8 mouse cellular contexts compared by ENCODE assay signal in the genomic region with DNA sequence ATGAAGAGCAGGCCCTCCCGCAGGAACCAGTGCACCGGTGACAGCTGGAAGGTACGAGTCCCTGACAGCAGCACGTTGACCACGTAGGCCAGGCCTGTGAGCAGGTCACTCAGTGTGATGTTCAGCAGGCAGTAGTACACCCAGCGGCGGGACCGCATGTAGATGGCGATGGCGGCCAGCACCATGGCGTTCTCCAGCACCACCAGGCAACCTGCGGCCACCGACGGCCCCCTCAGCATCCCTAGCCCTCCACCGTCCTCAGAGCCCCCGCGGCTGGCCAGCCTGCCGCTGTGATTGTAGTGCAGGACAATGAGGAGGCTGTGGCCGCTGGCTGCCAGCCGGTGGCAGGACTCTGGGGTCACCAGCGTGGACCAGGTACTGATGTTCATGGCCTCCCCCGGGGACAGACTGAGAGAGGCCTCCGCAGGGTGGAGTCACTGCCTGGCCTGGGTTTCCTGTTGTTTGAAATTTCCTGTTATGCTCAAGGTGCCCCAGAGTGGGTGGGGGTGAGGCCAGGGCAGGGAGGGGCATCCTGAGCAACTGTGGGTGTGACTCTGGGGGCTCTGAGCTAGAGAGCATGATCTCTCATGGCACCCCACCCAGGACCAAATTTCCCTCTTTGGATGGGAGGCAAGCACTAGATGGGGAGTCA. TPM values are rescaled to one million over a fixed set of nuclear protein-coding genes. Genes with fewer than 3 reads are reported as not detected.
DNase-seq lines count a peak whose midpoint lies in the region; ATAC-seq and TF ChIP-seq lines count a peak whose summit lies in the region.

No protein-coding gene starts in this region.

- H3K4me2 ChIP-seq in heart, embryonic 11.5 days, result no peak overlapping the region
- no peak overlapping the region for H3K4me2 ChIP-seq in intestine, embryonic 16.5 days (ENCODE audit: low read depth, low read length)
- H3K4me2 ChIP-seq in forebrain, embryonic 14.5 days (ENCODE audit: low read length), result no peak overlapping the region

- peaks cover 12% of the 10 kb centered on the region; the same call in 1 of the 2 replicates for H3K27me3 ChIP-seq in heart, embryonic 11.5 days (ENCODE audit: control insufficient read depth, insufficient read depth, low read length)
- H3K27me3 ChIP-seq in ES-Bruce4 (ENCODE audit: control insufficient read depth, insufficient read depth, low read length, poor library complexity, severe bottlenecking), result no peaks in the 10 kb centered on the region
- no peaks in the 10 kb centered on the region for H3K27me3 ChIP-seq in intestine, embryonic 16.5 days (replicated peaks; ENCODE audit: control insufficient read depth, insufficient read depth, low read length)
- peaks cover 7% of the 10 kb centered on the region; the same call in 1 of the 2 replicates for H3K27me3 ChIP-seq in forebrain, embryonic 14.5 days (replicated peaks; ENCODE audit: control insufficient read depth, insufficient read depth, low read length)

- 67% methylated on average over 23 of the region's 23 CpGs for WGBS in heart, embryonic 11.5 days (ENCODE audit: insufficient replicate concordance)
- 71% methylated on average over 23 of the region's 23 CpGs for WGBS in intestine, embryonic 16.5 days
- 78% methylated on average over 23 of the region's 23 CpGs for WGBS in forebrain, embryonic 14.5 days

- peaks cover 13% of the 10 kb centered on the region for H3K4me1 ChIP-seq in heart, embryonic 11.5 days (ENCODE audit: control insufficient read depth, insufficient read depth, low read length)
- H3K4me1 ChIP-seq in ES-Bruce4 (ENCODE audit: control insufficient read depth, insufficient read depth, low read length), result peaks cover 3% of the 10 kb centered on the region
- H3K4me1 ChIP-seq in intestine, embryonic 16.5 days (ENCODE audit: control insufficient read depth, insufficient read depth, low read length), result peaks cover 21% of the 10 kb centered on the region
- H3K4me1 ChIP-seq in forebrain, embryonic 14.5 days (ENCODE audit: control insufficient read depth, insufficient read depth, low read length), result peaks cover 15% of the 10 kb centered on the region

- TF ChIP-seq CTCF in ES-Bruce4 (IDR thresholded peaks at IDR 0.05; ENCODE audit: low read depth, low read length), result no peak

- intact Hi-C loops in left cerebral cortex, postnatal 4 days (cut with DNase I), result no loop called here

- no peak for TF ChIP-seq EP300 in ES-Bruce4 (IDR thresholded peaks at IDR 0.05; ENCODE audit: insufficient read depth, low read depth, low read length)

- peak; percentile 46 for DNase-seq in heart, adult 8-10 months (ENCODE audit: low spot score)
- peak; percentile 75 to 83 for DNase-seq in lung, postnatal 4 days
- no peak for DNase-seq in retina, postnatal 1 day
- no peak for DNase-seq in forebrain, embryonic 14.5 days (ENCODE audit: low spot score)
- no peak for DNase-seq in left cerebral cortex, postnatal 4 days

- no peak overlapping the region for H3K9ac ChIP-seq in heart, embryonic 11.5 days (ENCODE audit: low read depth, low read length)
- H3K9ac ChIP-seq in ES-Bruce4 (ENCODE audit: low read depth, poor library complexity, severe bottlenecking), result 0 out of 2 replicates have a peak overlapping the region, but pooled peaks have one; percentile 0
- peak overlapping the region; percentile 29; the same call in 1 of the 2 replicates for H3K9ac ChIP-seq in intestine, embryonic 16.5 days (ENCODE audit: low read depth, low read length)
- no peak overlapping the region for H3K9ac ChIP-seq in forebrain, embryonic 14.5 days (ENCODE audit: low read length)

- no peak for TF ChIP-seq POLR2A in ES-Bruce4 (IDR thresholded peaks at IDR 0.05; ENCODE audit: insufficient read depth, low read length)

- no peak overlapping the region for H3K4me3 ChIP-seq in heart, embryonic 11.5 days (ENCODE audit: low read depth, low read length)
- H3K4me3 ChIP-seq in ES-Bruce4 (ENCODE audit: low read depth, low read length), result peak overlapping the region; percentile 41
- no peak overlapping the region for H3K4me3 ChIP-seq in intestine, embryonic 16.5 days (ENCODE audit: low read length)
- no peak overlapping the region for H3K4me3 ChIP-seq in forebrain, embryonic 14.5 days (ENCODE audit: low read depth, low read length)

- no peaks in the 10 kb centered on the region for H3K9me3 ChIP-seq in heart, embryonic 11.5 days (replicated peaks; ENCODE audit: control insufficient read depth, low read length)
- no peaks in the 10 kb centered on the region for H3K9me3 ChIP-seq in ES-Bruce4 (replicated peaks; ENCODE audit: control insufficient read depth, insufficient read depth, low read length, poor library complexity, severe bottlenecking)
- no peaks in the 10 kb centered on the region for H3K9me3 ChIP-seq in intestine, embryonic 16.5 days (ENCODE audit: control insufficient read depth, low read length)
- H3K9me3 ChIP-seq in forebrain, embryonic 14.5 days (replicated peaks; ENCODE audit: control insufficient read depth, low read length), result no peaks in the 10 kb centered on the region

- no peak overlapping the region for H3K27ac ChIP-seq in heart, embryonic 11.5 days (ENCODE audit: low read depth, low read length)
- H3K27ac ChIP-seq in ES-Bruce4 (ENCODE audit: insufficient read depth, low read length), result no peak overlapping the region
- H3K27ac ChIP-seq in intestine, embryonic 16.5 days (ENCODE audit: low read length), result no peak overlapping the region
- H3K27ac ChIP-seq in forebrain, embryonic 14.5 days (ENCODE audit: low read depth, low read length), result no peak overlapping the region

- no peak for ATAC-seq in heart, embryonic 11.5 days (replicated peaks; ENCODE audit: insufficient number of reproducible peaks, low FRiP score, low TSS enrichment)
- ATAC-seq in intestine, embryonic 16.5 days, result no peak
- no peak for ATAC-seq in forebrain, embryonic 14.5 days

- no peaks in the 10 kb centered on the region for H3K36me3 ChIP-seq in heart, embryonic 11.5 days (ENCODE audit: control insufficient read depth, insufficient read depth, low read length)
- H3K36me3 ChIP-seq in ES-Bruce4 (ENCODE audit: control insufficient read depth, insufficient read depth, low read length, poor library complexity, severe bottlenecking), result no peaks in the 10 kb centered on the region; the same call in 1 of the 2 replicates
- no peaks in the 10 kb centered on the region for H3K36me3 ChIP-seq in intestine, embryonic 16.5 days (ENCODE audit: control insufficient read depth, insufficient read depth, low read length)
- no peaks in the 10 kb centered on the region for H3K36me3 ChIP-seq in forebrain, embryonic 14.5 days (ENCODE audit: control insufficient read depth, insufficient read depth, low read length)

RNA-seq across cellular contexts. Expression of a gene that starts 0.6 kb away (rescaled TPM):
- total RNA-seq in heart, adult 8-10 months (2022), result 1 to 10 TPM in 2 of 4 experiments, under 1 TPM in 2; 0.88 to 1.4 (median 1.0) TPM
- 0.56 and 0.79 TPM in 2 replicates for polyA plus RNA-seq in heart, embryonic 11.5 days (2014; fragmentation: Nextera tagmentation; extraction: Ambion mirVana)
- polyA plus RNA-seq in ES-Bruce4 (2011; ENCODE audit: insufficient read depth, insufficient read length, low read depth, missing spikeins), result 0.49 and 0.93 TPM in 2 replicates
- 0.86 and 0.99 TPM in 2 replicates for polyA plus RNA-seq in intestine, embryonic 16.5 days (2015; fragmentation: Nextera tagmentation; extraction: Ambion mirVana)
- 0.26 and 0.53 TPM in 2 replicates for polyA plus RNA-seq in forebrain, embryonic 14.5 days (2014; fragmentation: Nextera tagmentation; extraction: Ambion mirVana)
- total RNA-seq in left cerebral cortex, postnatal 4 days (2021), result under 1 TPM; 0.14 to 0.66 TPM

RNA-seq across cellular contexts. Expression of a gene that starts 3.2 kb away (rescaled TPM):
- 10 to 100 TPM; 48.7 to 72.7 (median 66.7) TPM for total RNA-seq in heart, adult 8-10 months (2022)
- 40.9 and 49.0 TPM in 2 replicates for polyA plus RNA-seq in heart, embryonic 11.5 days (2014; fragmentation: Nextera tagmentation; extraction: Ambion mirVana)
- polyA plus RNA-seq in ES-Bruce4 (2011; ENCODE audit: insufficient read depth, insufficient read length, low read depth, missing spikeins), result 37.2 and 41.6 TPM in 2 replicates
- 126 and 137 TPM in 2 replicates for polyA plus RNA-seq in intestine, embryonic 16.5 days (2015; fragmentation: Nextera tagmentation; extraction: Ambion mirVana)
- 36.8 and 52.0 TPM in 2 replicates for polyA plus RNA-seq in forebrain, embryonic 14.5 days (2014; fragmentation: Nextera tagmentation; extraction: Ambion mirVana)
- 100 to 1,000 TPM; 104 to 105 TPM for total RNA-seq in left cerebral cortex, postnatal 4 days (2021)

RNA-seq across cellular contexts. Expression of a gene that starts 16.9 kb away (rescaled TPM):
- under 1 TPM in 2 of 4 experiments, not detected in 2; 0.12 to 0.29 TPM for total RNA-seq in heart, adult 8-10 months (2022)
- 0.19 and 0.31 TPM in 2 replicates for polyA plus RNA-seq in heart, embryonic 11.5 days (2014; fragmentation: Nextera tagmentation; extraction: Ambion mirVana)
- polyA plus RNA-seq in ES-Bruce4 (2011; ENCODE audit: insufficient read depth, insufficient read length, low read depth, missing spikeins), result 27.5 and 30.5 TPM in 2 replicates
- polyA plus RNA-seq in intestine, embryonic 16.5 days (2015; fragmentation: Nextera tagmentation; extraction: Ambion mirVana), result 1.4 and 1.5 TPM in 2 replicates
- 57.9 and 69.6 TPM in 2 replicates for polyA plus RNA-seq in forebrain, embryonic 14.5 days (2014; fragmentation: Nextera tagmentation; extraction: Ambion mirVana)
- 100 to 1,000 TPM; 303 to 316 TPM for total RNA-seq in left cerebral cortex, postnatal 4 days (2021)

RNA-seq across cellular contexts. Expression of a gene that starts 24.6 kb away (rescaled TPM):
- total RNA-seq in heart, adult 8-10 months (2022), result under 1 TPM; 0.37 to 0.78 (median 0.54) TPM
- polyA plus RNA-seq in heart, embryonic 11.5 days (2014; fragmentation: Nextera tagmentation; extraction: Ambion mirVana), result 2.5 and 3.4 TPM in 2 replicates
- polyA plus RNA-seq in ES-Bruce4 (2011; ENCODE audit: insufficient read depth, insufficient read length, low read depth, missing spikeins), result 11.2 and 11.6 TPM in 2 replicates
- 1.1 and 1.5 TPM in 2 replicates for polyA plus RNA-seq in intestine, embryonic 16.5 days (2015; fragmentation: Nextera tagmentation; extraction: Ambion mirVana)
- polyA plus RNA-seq in forebrain, embryonic 14.5 days (2014; fragmentation: Nextera tagmentation; extraction: Ambion mirVana), result 0.90 and 1.2 TPM in 2 replicates
- total RNA-seq in left cerebral cortex, postnatal 4 days (2021), result 1 to 10 TPM; 1.1 to 1.6 TPM

RNA-seq across cellular contexts. Expression of a gene that starts 43.9 kb away (rescaled TPM):
- 100 to 1,000 TPM; 100 to 132 (median 108) TPM for total RNA-seq in heart, adult 8-10 months (2022)
- polyA plus RNA-seq in heart, embryonic 11.5 days (2014; fragmentation: Nextera tagmentation; extraction: Ambion mirVana), result 28.1 and 29.8 TPM in 2 replicates
- polyA plus RNA-seq in ES-Bruce4 (2011; ENCODE audit: insufficient read depth, insufficient read length, low read depth, missing spikeins), result 6.1 and 7.2 TPM in 2 replicates
- polyA plus RNA-seq in intestine, embryonic 16.5 days (2015; fragmentation: Nextera tagmentation; extraction: Ambion mirVana), result 49.8 and 55.8 TPM in 2 replicates
- 16.6 and 17.9 TPM in 2 replicates for polyA plus RNA-seq in forebrain, embryonic 14.5 days (2014; fragmentation: Nextera tagmentation; extraction: Ambion mirVana)
- 10 to 100 TPM; 29.5 to 31.1 TPM for total RNA-seq in left cerebral cortex, postnatal 4 days (2021)

Comparison
In these comparisons a context has a peak if more than half of its experiments do, and no peak if none do; other contexts are left out.
1. DNase-seq: peak in heart, adult 8-10 months (single experiment) and lung, postnatal 4 days (2 of 2); none in retina, postnatal 1 day (single experiment), forebrain, embryonic 14.5 days (single experiment) and left cerebral cortex, postnatal 4 days (single experiment).
2. H3K9ac ChIP-seq: peak in ES-Bruce4 (single experiment) and intestine, embryonic 16.5 days (single experiment); none in heart, embryonic 11.5 days (single experiment) and forebrain, embryonic 14.5 days (single experiment).
3. RNA of a gene that starts 16.9 kb away (polyA plus RNA-seq): 57.9 to 69.6 TPM in forebrain, embryonic 14.5 days and 27.5 to 30.5 TPM in ES-Bruce4; 1.4 to 1.5 TPM in intestine, embryonic 16.5 days and 0.19 to 0.31 TPM in heart, embryonic 11.5 days; every median in the first group is over 10 times any median in the second.